Mouse (Mus musculus): ENCODE results near the gene Ttll5. TPM values are rescaled to one million over a fixed set of nuclear protein-coding genes. Genes with fewer than 3 reads are reported as not detected.

Ttll5 gene
- polyA plus RNA-seq, 1 experiment from 2014 or later: 15.5 TPM

- 59% methylated on average over 3 of the region's 3 CpGs for WGBS
- Histone ChIP-seq H3K4me2 (ENCODE audit: low read depth, low read length) (no peak overlapping the region), H3K4me3 (ENCODE audit: low read length) (no peak overlapping the region), H3K27me3 (ENCODE audit: control insufficient read depth, insufficient read depth, low read length) (no peaks in the 10 kb centered on the region), H3K9me3 (replicated peaks; ENCODE audit: control insufficient read depth, low read length) (no peaks in the 10 kb centered on the region), H3K4me1 (ENCODE audit: control insufficient read depth, insufficient read depth, low read length) (peaks cover 14% of the 10 kb centered on the region), H3K27ac (ENCODE audit: low read length) (peak overlapping the region; percentile 37), H3K36me3 (ENCODE audit: control insufficient read depth, insufficient read depth) (no peaks in the 10 kb centered on the region), H3K9ac (ENCODE audit: low read length) (no peak overlapping the region)
- no peak for ATAC-seq (replicated peaks; ENCODE audit: extremely low read depth, insufficient read depth, low FRiP score)
Observed at GRCm38 (mm10) chr12:86007377-86007776, 182.9 kb downstream of the Ttll5 start.

GRCm38 (mm10) chr12:86010656-86011055 lies 186.2 kb downstream of the Ttll5 start:
- 79% methylated on average over 5 of the region's 5 CpGs for WGBS
- Histone ChIP-seq H3K4me1 (ENCODE audit: control insufficient read depth, insufficient read depth, low read length) (peaks cover 14% of the 10 kb centered on the region), H3K9me3 (replicated peaks; ENCODE audit: control insufficient read depth, low read length) (no peaks in the 10 kb centered on the region), H3K9ac (ENCODE audit: low read length) (no peak overlapping the region), H3K36me3 (ENCODE audit: control insufficient read depth, insufficient read depth) (peaks cover 5% of the 10 kb centered on the region; the same call in 1 of the 2 replicates), H3K4me2 (ENCODE audit: low read depth, low read length) (no peak overlapping the region), H3K27ac (ENCODE audit: low read length) (no peak overlapping the region), H3K27me3 (ENCODE audit: control insufficient read depth, insufficient read depth, low read length) (no peaks in the 10 kb centered on the region), H3K4me3 (ENCODE audit: low read length) (no peak overlapping the region)
- ATAC-seq (replicated peaks; ENCODE audit: extremely low read depth, insufficient read depth, low FRiP score): no peak

GRCm38 (mm10) chr12:86012195-86012594 lies 187.7 kb downstream of the Ttll5 start:
- H3K9me3 ChIP-seq (replicated peaks; ENCODE audit: control insufficient read depth, low read length): no peaks in the 10 kb centered on the region
- no peak for ATAC-seq (replicated peaks; ENCODE audit: extremely low read depth, insufficient read depth, low FRiP score)
- H3K9ac ChIP-seq (ENCODE audit: low read length): no peak overlapping the region
- peaks cover 11% of the 10 kb centered on the region for H3K4me1 ChIP-seq (ENCODE audit: control insufficient read depth, insufficient read depth, low read length)
- WGBS: 74% methylated on average over 2 of the region's 2 CpGs
- H3K4me3 ChIP-seq (ENCODE audit: low read length): no peak overlapping the region
- H3K27ac ChIP-seq (ENCODE audit: low read length): no peak overlapping the region
- peaks cover 5% of the 10 kb centered on the region; the same call in 1 of the 2 replicates for H3K36me3 ChIP-seq (ENCODE audit: control insufficient read depth, insufficient read depth)
- no peak overlapping the region for H3K4me2 ChIP-seq (ENCODE audit: low read depth, low read length)
- H3K27me3 ChIP-seq (ENCODE audit: control insufficient read depth, insufficient read depth, low read length): no peaks in the 10 kb centered on the region

DNA sequence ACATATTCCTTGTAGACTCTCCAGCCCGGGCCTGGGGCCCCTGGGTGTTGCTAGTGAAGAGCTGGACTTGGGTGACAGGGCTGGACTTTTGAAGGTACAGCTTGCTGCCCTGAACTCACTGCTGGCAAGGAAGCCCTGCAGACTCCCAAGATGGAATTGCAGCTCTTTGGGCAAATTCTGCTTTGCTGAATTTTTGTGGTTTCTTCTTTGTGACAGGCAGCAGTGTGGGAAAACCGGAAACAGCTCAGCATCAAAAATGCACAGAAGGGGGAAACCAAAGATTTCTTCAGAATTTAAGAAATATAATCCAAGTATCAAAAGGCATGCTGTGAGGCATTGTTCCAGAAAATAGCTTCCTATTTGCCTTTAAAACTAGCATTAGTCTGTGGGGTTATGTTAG lies 189.7 kb downstream of the Ttll5 start:
- no peak overlapping the region for H3K4me2 ChIP-seq (ENCODE audit: low read depth, low read length)
- H3K36me3 ChIP-seq (ENCODE audit: control insufficient read depth, insufficient read depth): peaks cover 5% of the 10 kb centered on the region; the same call in 1 of the 2 replicates
- H3K9ac ChIP-seq (ENCODE audit: low read length): no peak overlapping the region
- no peaks in the 10 kb centered on the region for H3K9me3 ChIP-seq (replicated peaks; ENCODE audit: control insufficient read depth, low read length)
- H3K27me3 ChIP-seq (ENCODE audit: control insufficient read depth, insufficient read depth, low read length): no peaks in the 10 kb centered on the region
- no peak overlapping the region for H3K4me3 ChIP-seq (ENCODE audit: low read length)
- H3K27ac ChIP-seq (ENCODE audit: low read length): no peak overlapping the region
- 79% methylated on average over 2 of the region's 2 CpGs for WGBS
- no peaks in the 10 kb centered on the region for H3K4me1 ChIP-seq (ENCODE audit: control insufficient read depth, insufficient read depth, low read length)
- ATAC-seq (replicated peaks; ENCODE audit: extremely low read depth, insufficient read depth, low FRiP score): no peak

DNA sequence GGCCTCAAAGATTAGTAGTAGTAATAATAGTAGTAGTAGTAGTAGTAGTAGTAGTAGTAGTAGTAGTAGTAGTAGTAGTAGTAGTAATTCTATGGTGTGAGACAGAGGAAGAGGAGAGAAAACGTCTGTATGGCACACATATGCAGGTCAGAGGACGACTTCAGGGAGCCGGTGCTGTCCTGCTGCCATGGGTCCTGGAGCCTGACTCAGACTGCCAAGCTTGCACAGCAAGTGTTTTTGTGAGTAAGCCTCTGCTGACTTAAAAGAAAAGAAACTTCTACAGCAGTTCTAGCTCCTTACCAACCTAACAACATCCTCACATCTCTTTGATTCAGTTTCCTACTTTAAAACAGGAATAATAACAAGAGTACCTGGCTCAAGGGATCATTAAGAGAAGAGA lies 190.2 kb downstream of the Ttll5 start:
- WGBS: 86% methylated on average over 3 of the region's 3 CpGs
- ATAC-seq (replicated peaks; ENCODE audit: extremely low read depth, insufficient read depth, low FRiP score): no peak
- Histone ChIP-seq H3K27ac (ENCODE audit: low read length) (no peak overlapping the region), H3K27me3 (ENCODE audit: control insufficient read depth, insufficient read depth, low read length) (no peaks in the 10 kb centered on the region), H3K4me2 (ENCODE audit: low read depth, low read length) (no peak overlapping the region), H3K4me3 (ENCODE audit: low read length) (no peak overlapping the region), H3K9me3 (replicated peaks; ENCODE audit: control insufficient read depth, low read length) (no peaks in the 10 kb centered on the region), H3K4me1 (ENCODE audit: control insufficient read depth, insufficient read depth, low read length) (no peaks in the 10 kb centered on the region), H3K9ac (ENCODE audit: low read length) (no peak overlapping the region), H3K36me3 (ENCODE audit: control insufficient read depth, insufficient read depth) (peaks cover 5% of the 10 kb centered on the region; the same call in 1 of the 2 replicates)

GRCm38 (mm10) chr12:86015114-86015513 lies 190.7 kb downstream of the Ttll5 start:
- 66% methylated on average over 2 of the region's 2 CpGs for WGBS
- ATAC-seq (replicated peaks; ENCODE audit: extremely low read depth, insufficient read depth, low FRiP score): no peak

DNA sequence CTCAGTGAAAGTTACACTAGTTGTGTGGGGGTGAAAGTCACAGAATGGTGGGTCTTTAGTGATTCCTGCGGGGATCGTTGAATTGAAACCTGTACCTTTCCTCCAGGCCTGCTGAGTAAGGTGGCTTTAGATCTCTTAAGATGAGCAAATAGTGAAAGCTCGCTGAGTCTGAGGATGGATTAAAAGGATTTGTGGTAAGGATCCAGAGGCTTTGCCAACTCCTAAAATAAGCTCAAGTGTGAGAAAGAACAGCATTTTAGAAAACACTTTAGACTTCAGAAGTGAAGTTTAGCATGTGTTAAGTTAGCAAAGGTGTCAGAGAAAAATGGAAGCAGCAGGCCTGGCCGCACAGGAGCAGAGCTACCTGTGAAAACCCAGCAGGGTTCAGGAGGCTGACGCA lies 192.9 kb downstream of the Ttll5 start:
- H3K4me2 ChIP-seq (ENCODE audit: low read depth, low read length): no peak overlapping the region
- ATAC-seq (replicated peaks; ENCODE audit: extremely low read depth, insufficient read depth, low FRiP score): no peak
- no peaks in the 10 kb centered on the region; the same call in 1 of the 2 replicates for H3K4me1 ChIP-seq (ENCODE audit: control insufficient read depth, insufficient read depth, low read length)
- no peaks in the 10 kb centered on the region for H3K27me3 ChIP-seq (ENCODE audit: control insufficient read depth, insufficient read depth, low read length)
- H3K27ac ChIP-seq (ENCODE audit: low read length): no peak overlapping the region
- no peak overlapping the region for H3K4me3 ChIP-seq (ENCODE audit: low read length)
- 73% methylated on average over 5 of the region's 5 CpGs for WGBS
- no peak overlapping the region for H3K9ac ChIP-seq (ENCODE audit: low read length)
- peaks cover 5% of the 10 kb centered on the region; the same call in 1 of the 2 replicates for H3K36me3 ChIP-seq (ENCODE audit: control insufficient read depth, insufficient read depth)
- no peaks in the 10 kb centered on the region for H3K9me3 ChIP-seq (replicated peaks; ENCODE audit: control insufficient read depth, low read length)

More at GRCm38 (mm10) chr12:86015114-86015513, 190.7 kb downstream of the Ttll5 start:
- no peak overlapping the region for H3K27ac ChIP-seq (ENCODE audit: low read length)
- no peak overlapping the region for H3K9ac ChIP-seq (ENCODE audit: low read length)
- peaks cover 5% of the 10 kb centered on the region; the same call in 1 of the 2 replicates for H3K36me3 ChIP-seq (ENCODE audit: control insufficient read depth, insufficient read depth)
- H3K4me1 ChIP-seq (ENCODE audit: control insufficient read depth, insufficient read depth, low read length): no peaks in the 10 kb centered on the region
- H3K27me3 ChIP-seq (ENCODE audit: control insufficient read depth, insufficient read depth, low read length): no peaks in the 10 kb centered on the region
- no peaks in the 10 kb centered on the region for H3K9me3 ChIP-seq (replicated peaks; ENCODE audit: control insufficient read depth, low read length)
- H3K4me3 ChIP-seq (ENCODE audit: low read length): no peak overlapping the region
- H3K4me2 ChIP-seq (ENCODE audit: low read depth, low read length): no peak overlapping the region

DNA sequence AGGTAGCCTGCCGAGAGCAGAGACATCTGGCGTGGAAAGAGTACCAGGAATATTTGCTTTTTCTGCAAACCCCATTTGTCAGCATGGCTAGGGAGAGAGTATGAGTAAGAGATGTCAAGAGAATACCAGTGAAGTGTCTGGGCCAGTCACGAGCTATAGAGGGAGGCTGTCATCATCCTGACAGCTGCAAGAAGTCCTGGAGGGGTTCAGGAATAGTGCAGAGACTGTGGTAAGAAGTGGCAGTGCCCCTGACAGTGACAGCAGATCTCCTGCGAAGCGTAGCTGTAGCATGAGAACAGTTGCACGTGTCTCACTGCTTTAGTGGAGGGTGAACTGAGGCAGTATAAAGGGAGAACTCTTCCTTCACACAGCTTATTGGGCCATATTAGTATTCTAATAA lies 197.1 kb downstream of the Ttll5 start:
- no peak for ATAC-seq (replicated peaks; ENCODE audit: extremely low read depth, insufficient read depth, low FRiP score)
- Histone ChIP-seq H3K27me3 (ENCODE audit: control insufficient read depth, insufficient read depth, low read length) (no peaks in the 10 kb centered on the region), H3K27ac (ENCODE audit: low read length) (no peak overlapping the region), H3K9ac (ENCODE audit: low read length) (no peak overlapping the region), H3K4me2 (ENCODE audit: low read depth, low read length) (no peak overlapping the region), H3K36me3 (ENCODE audit: control insufficient read depth, insufficient read depth) (no peaks in the 10 kb centered on the region), H3K4me1 (ENCODE audit: control insufficient read depth, insufficient read depth, low read length) (peaks cover 13% of the 10 kb centered on the region), H3K9me3 (replicated peaks; ENCODE audit: control insufficient read depth, low read length) (no peaks in the 10 kb centered on the region), H3K4me3 (ENCODE audit: low read length) (no peak overlapping the region)
- WGBS: 57% methylated on average over 6 of the region's 6 CpGs

- 54% methylated on average over 9 of the region's 9 CpGs for WGBS
- no peaks in the 10 kb centered on the region for H3K27me3 ChIP-seq (ENCODE audit: control insufficient read depth, insufficient read depth, low read length)
- H3K36me3 ChIP-seq (ENCODE audit: control insufficient read depth, insufficient read depth): no peaks in the 10 kb centered on the region
- H3K4me2 ChIP-seq (ENCODE audit: low read depth, low read length): no peak overlapping the region
- H3K27ac ChIP-seq (ENCODE audit: low read length): peak overlapping the region; percentile 21; the same call in 1 of the 2 replicates
- no peaks in the 10 kb centered on the region for H3K9me3 ChIP-seq (replicated peaks; ENCODE audit: control insufficient read depth, low read length)
- no peak overlapping the region for H3K9ac ChIP-seq (ENCODE audit: low read length)
- H3K4me3 ChIP-seq (ENCODE audit: low read length): no peak overlapping the region
- peaks cover 21% of the 10 kb centered on the region for H3K4me1 ChIP-seq (ENCODE audit: control insufficient read depth, insufficient read depth, low read length)
- ATAC-seq (replicated peaks; ENCODE audit: extremely low read depth, insufficient read depth, low FRiP score): no peak; the same call in 1 of the 2 replicates
Observed at GRCm38 (mm10) chr12:86022282-86022984, 198.0 kb downstream of the Ttll5 start.

All from heart, embryonic 16.5 days (tissue).